Mouse (Mus musculus) liver, postnatal 0 days (tissue): ENCODE data around the gene Pak3.

Experiments
- CTCF ChIP-seq: sonication (generic); IDR thresholded peaks from 2 replicates; pipeline ENCODE4 v1.5.1; 2016; ENCODE audit warnings: antibody characterized with exemption, low read depth
- EP300 ChIP-seq: IDR thresholded peaks from 2 replicates; pipeline ENCODE4 v1.6.1; 2016; ENCODE audit warnings: antibody characterized with exemption, low read depth, mild to moderate bottlenecking

DNA sequence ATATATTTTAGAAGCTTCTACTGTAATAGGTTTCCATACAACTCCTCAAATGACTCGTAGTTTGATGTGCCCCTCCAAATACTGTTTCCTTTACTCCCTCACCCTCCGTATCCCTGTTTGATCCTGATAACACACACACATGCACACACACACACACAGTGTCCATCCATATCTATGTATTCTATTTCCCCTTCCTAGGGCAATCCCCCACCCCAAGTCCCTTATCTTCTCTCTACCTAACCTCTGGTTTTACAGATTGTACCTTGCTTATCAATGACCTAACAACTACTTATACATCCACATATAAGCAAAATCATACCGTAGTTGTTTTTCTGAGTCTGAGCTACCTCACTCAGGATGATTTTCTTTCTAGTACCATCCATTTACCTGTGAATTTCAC lies 207.0 kb downstream of the Pak3 start:
- no peak for TF ChIP-seq CTCF
- TF ChIP-seq EP300: no peak
